Mouse (Mus musculus) neural tube, embryonic 12.5 days (tissue): ENCODE results near the gene Zbtb21. TPM values are rescaled to one million over a fixed set of nuclear protein-coding genes. Genes with fewer than 3 reads are reported as not detected.

Experiments used
- ATAC-seq: fragments of 200-750 bp; cut with Nextera tagmentation; 2 replicates; pipeline ENCODE4 v1.8.0; 2017; ENCODE audit warnings: low read depth, mild to moderate bottlenecking, moderate TSS enrichment, moderate library complexity; ENCODE audit not compliant: low FRiP score
- H3K27ac ChIP-seq: fragments of 300-500 bp; sonication (generic); 2 replicates; pipeline ENCODE4 v1.5.1; 2016
- H3K27me3 ChIP-seq: fragments of 300-500 bp; sonication (generic); replicated peaks from 2 replicates; pipeline ENCODE4 v1.6.1; 2016; ENCODE audit warnings: mild to moderate bottlenecking
- H3K36me3 ChIP-seq: fragments of 300-500 bp; sonication (generic); 2 replicates; pipeline ENCODE4 v1.6.1; 2016; ENCODE audit warnings: mild to moderate bottlenecking
- H3K4me1 ChIP-seq: fragments of 300-500 bp; sonication (generic); 2 replicates; pipeline ENCODE4 v1.6.1; 2016
- H3K4me2 ChIP-seq: fragments of 300-500 bp; sonication (generic); replicated peaks from 2 replicates; pipeline ENCODE4 v1.6.1; 2016; ENCODE audit warnings: mild to moderate bottlenecking
- H3K4me3 ChIP-seq: fragments of 300-500 bp; sonication (generic); 2 replicates; pipeline ENCODE4 v1.5.1; 2016
- H3K9ac ChIP-seq: fragments of 300-500 bp; sonication (generic); 2 replicates; pipeline ENCODE4 v1.6.1; 2016; ENCODE audit warnings: mild to moderate bottlenecking
- H3K9me3 ChIP-seq: fragments of 300-500 bp; sonication (generic); 2 replicates; pipeline ENCODE4 v1.6.1; 2016; ENCODE audit warnings: mild to moderate bottlenecking
- WGBS: fragments of 180-500 bp; shearing (Covaris S2); methylation state at CpG from one replicate; pipeline ENCODE4 v1.1.7; 2016; 5-methylcytosine and 5-hydroxymethylcytosine counted together
- polyA plus RNA-seq: library from polyadenylated mRNA; unstranded; fragments of >200 nt; fragmentation: Nextera tagmentation; extraction: Ambion mirVana; gene quantifications from 2 replicates; pipeline ENCODE4 v1.2.1, GENCODE M21; 2016

Zbtb21 gene
- polyA plus RNA-seq, 1 experiment from 2014 or later: 14.9 TPM

DNA sequence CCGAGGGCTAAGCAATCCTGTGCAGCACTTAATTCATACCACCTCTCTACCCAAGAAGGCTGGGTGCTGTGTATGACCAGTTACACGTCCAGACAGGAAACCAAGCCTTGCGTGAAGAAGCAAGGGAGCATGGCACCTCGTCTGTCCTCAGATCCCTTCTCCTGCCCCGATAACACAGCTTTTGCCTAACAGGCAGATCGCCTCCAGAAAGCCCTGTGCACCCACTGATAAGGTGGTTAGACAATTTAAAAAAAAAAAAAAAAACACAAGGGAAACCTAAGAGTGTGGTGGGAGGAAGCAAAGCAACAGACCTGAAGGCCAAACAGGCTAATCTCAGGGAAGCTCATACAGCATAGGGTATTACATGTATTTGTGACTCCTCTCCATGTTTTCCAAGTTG lies 54.9 kb downstream of the Zbtb21 start:
- Histone ChIP-seq H3K9ac (no peak overlapping the region), H3K4me3 (no peak overlapping the region), H3K27ac (no peak overlapping the region), H3K4me1 (no peaks in the 10 kb centered on the region), H3K9me3 (no peaks in the 10 kb centered on the region), H3K27me3 (no peaks in the 10 kb centered on the region), H3K36me3 (no peaks in the 10 kb centered on the region), H3K4me2 (no peak overlapping the region)
- ATAC-seq: no peak
- 86% methylated on average over 6 of the region's 6 CpGs for WGBS

- H3K27ac ChIP-seq: no peak overlapping the region
- H3K27me3 ChIP-seq: no peaks in the 10 kb centered on the region
- ATAC-seq: no peak
These were observed 56.1 kb downstream of the Zbtb21 start for GRCm38 (mm10) chr16:97906337-97906736.

DNA sequence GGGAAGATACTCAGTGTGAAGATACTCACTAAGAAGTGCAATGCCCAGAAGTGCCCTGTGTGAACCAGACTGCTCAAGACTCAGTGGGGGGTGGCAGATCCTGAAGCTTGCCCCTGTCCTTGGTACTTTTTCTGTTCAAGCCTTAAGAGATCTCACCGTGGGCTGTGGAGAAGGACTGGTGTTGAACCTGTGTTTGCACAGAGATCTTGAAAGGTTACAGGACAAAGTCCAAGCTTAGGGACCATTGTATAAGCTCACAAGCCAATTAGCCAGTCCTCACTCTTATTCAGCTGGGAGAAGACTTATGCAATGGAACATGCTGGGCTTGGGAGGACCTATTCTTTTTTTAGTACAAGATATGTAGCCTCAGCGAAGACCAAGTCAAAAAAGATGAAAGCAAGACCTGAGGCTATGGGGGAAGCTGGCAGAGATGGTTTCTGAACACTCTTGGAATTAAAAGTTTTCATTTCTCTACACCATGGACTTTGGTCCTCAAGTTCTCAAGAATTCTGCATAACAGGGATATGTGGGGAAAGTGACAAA lies 56.9 kb downstream of the Zbtb21 start:
- ATAC-seq: no peak
- Histone ChIP-seq H3K4me3 (no peak overlapping the region), H3K4me1 (no peaks in the 10 kb centered on the region), H3K9ac (no peak overlapping the region), H3K27ac (no peak overlapping the region), H3K9me3 (no peaks in the 10 kb centered on the region), H3K36me3 (no peaks in the 10 kb centered on the region), H3K27me3 (no peaks in the 10 kb centered on the region), H3K4me2 (no peak overlapping the region)
- WGBS: 77% methylated on average over 2 of the region's 2 CpGs

More at GRCm38 (mm10) chr16:97906337-97906736, 56.1 kb downstream of the Zbtb21 start:
- H3K9ac ChIP-seq: no peak overlapping the region
- no peaks in the 10 kb centered on the region for H3K36me3 ChIP-seq
- H3K4me1 ChIP-seq: no peaks in the 10 kb centered on the region
- no peaks in the 10 kb centered on the region for H3K9me3 ChIP-seq
- no peak overlapping the region for H3K4me2 ChIP-seq
- H3K4me3 ChIP-seq: no peak overlapping the region

GRCm38 (mm10) chr16:97904035-97904434 lies 58.4 kb downstream of the Zbtb21 start:
- Histone ChIP-seq H3K4me3 (no peak overlapping the region), H3K27ac (no peak overlapping the region), H3K4me2 (no peak overlapping the region), H3K9ac (no peak overlapping the region), H3K27me3 (no peaks in the 10 kb centered on the region), H3K4me1 (no peaks in the 10 kb centered on the region), H3K9me3 (no peaks in the 10 kb centered on the region), H3K36me3 (no peaks in the 10 kb centered on the region)
- 81% methylated on average over 3 of the region's 3 CpGs for whole genome bisulfite sequencing
- ATAC-seq: no peak

- Histone ChIP-seq H3K9me3 (no peaks in the 10 kb centered on the region), H3K4me1 (0 out of 2 replicates have a peak, but pooled peaks cover 4% of the 10 kb centered on the region), H3K27ac (no peak overlapping the region), H3K9ac (no peak overlapping the region), H3K4me3 (no peak overlapping the region), H3K36me3 (no peaks in the 10 kb centered on the region), H3K27me3 (no peaks in the 10 kb centered on the region), H3K4me2 (no peak overlapping the region)
- no peak for ATAC-seq
- 80% methylated on average over 5 of the region's 5 CpGs for WGBS
These were observed 64.9 kb downstream of the Zbtb21 start for GRCm38 (mm10) chr16:97897346-97898024.

Other genes starting within 250 kb of the Zbtb21 start
- gene Ripk4, start 198.8 kb downstream of the Zbtb21 start, polyA plus RNA-seq: 0.80 and 1.4 TPM in 2 replicates
- 14.7 and 14.8 TPM in 2 replicates for gene Prdm15, start 110.8 kb downstream of the Zbtb21 start, polyA plus RNA-seq
- 16.1 and 17.1 TPM in 2 replicates for gene C2cd2, start within 50 bp of the Zbtb21 start, polyA plus RNA-seq
- 19.0 and 20.2 TPM in 2 replicates for gene B230307C23Rik, start 34.7 kb upstream of the Zbtb21 start, polyA plus RNA-seq
- gene A630089N07Rik, start 119.8 kb upstream of the Zbtb21 start, polyA plus RNA-seq: 17.4 and 17.6 TPM in 2 replicates